Mouse (Mus musculus): ENCODE results near the gene D11Wsu47e. TPM values are rescaled to one million over a fixed set of nuclear protein-coding genes. Genes with fewer than 3 reads are reported as not detected.

The D11Wsu47e gene
- polyA plus RNA-seq, 1 experiment: 24.3 TPM

DNA sequence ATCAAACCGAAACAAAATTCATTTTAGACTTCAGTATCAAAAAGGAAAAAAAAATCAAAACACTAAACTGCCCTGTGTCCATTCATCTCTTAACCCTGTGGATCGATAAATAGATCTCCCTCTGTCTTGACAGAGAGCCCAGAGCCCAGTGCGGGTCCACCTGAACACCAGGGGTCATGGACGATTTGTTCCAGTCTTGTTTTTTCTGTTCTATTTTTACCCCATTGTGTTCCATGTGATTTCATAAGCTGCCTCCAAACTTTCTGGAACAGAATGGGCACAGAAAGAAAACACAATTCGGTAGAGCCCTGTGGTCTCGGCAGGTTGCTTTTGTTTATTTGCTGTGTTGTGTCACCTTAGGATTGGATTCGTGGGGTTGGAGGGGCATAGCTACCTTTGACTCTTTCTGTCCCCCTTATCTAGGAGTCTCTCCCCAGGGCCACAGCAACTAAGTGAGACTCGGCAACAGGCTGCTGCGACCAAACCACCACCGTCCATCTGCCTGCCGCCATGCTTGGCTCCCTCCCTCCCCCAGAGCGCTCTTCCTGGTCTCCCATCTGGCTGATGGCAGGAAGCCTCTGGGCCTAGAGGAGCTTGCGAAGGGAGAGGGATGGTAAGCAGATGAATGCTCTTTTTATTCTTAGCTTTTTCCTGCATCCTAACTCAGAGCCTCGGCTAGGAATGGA is 38.3 kb downstream of the D11Wsu47e start:
- 0 out of 2 replicates have a peak, but pooled peaks have one; percentile 5 for TF ChIP-seq EP300 (IDR thresholded peaks at IDR 0.05; ENCODE audit: insufficient read depth, low read depth, low read length)
- TF ChIP-seq CTCF (IDR thresholded peaks at IDR 0.05; ENCODE audit: low read depth, low read length): no peak
- H3K4me3 ChIP-seq (ENCODE audit: low read depth, low read length): peak overlapping the region; percentile 45; the same call in 1 of the 2 replicates
- no peaks in the 10 kb centered on the region for H3K27me3 ChIP-seq (ENCODE audit: control insufficient read depth, insufficient read depth, low read length, poor library complexity, severe bottlenecking)
- peaks cover 6% of the 10 kb centered on the region for H3K36me3 ChIP-seq (ENCODE audit: control insufficient read depth, insufficient read depth, low read length, poor library complexity, severe bottlenecking)
- no peak overlapping the region for H3K9ac ChIP-seq (ENCODE audit: low read depth, poor library complexity, severe bottlenecking)
- no peaks in the 10 kb centered on the region for H3K9me3 ChIP-seq (replicated peaks; ENCODE audit: control insufficient read depth, insufficient read depth, low read length, poor library complexity, severe bottlenecking)
- H3K4me1 ChIP-seq (ENCODE audit: control insufficient read depth, insufficient read depth, low read length): no peaks in the 10 kb centered on the region
- no peak overlapping the region for H3K27ac ChIP-seq (ENCODE audit: insufficient read depth, low read length)

DNA sequence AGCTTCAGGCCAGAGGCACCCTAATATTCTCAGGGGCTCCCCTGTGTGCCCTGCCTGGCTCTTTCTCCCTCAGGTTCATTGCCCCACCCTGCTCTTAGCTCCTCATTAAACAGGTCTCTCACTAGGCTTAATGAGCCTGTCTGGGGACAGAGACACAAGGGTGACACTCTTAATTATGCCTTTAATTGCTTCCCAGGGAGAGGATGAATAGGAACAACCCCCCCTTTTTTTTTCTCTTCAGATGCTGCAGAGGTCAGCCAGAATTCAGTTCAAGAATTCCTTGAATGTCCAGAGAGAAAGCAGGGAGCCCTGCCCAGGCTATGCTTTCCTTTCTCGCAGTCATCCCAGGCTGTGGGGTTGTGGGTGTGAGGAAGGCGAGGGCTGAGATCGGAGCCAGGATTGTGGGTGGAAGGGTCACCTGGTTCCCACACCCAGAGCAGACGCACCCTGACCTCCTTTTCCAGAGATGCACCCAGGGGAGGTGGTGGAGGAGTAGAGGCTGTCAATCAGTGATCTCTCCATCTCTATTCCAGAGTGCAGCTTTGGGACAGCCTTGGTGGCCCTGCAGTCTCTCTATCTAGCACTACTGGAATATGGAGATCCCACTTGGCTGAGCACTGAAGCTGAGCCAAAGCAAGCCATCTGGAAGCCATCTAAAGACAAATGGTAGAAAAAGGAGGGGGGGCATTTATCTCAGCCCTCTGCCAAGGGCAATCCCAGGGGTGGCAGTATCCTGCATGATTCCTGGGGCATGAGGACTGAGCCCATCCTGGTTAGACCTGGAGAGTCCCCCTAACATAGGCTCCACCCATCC is 41.2 kb downstream of the D11Wsu47e start:
- Histone ChIP-seq H3K36me3 (ENCODE audit: control insufficient read depth, insufficient read depth, low read length, poor library complexity, severe bottlenecking) (peaks cover 25% of the 10 kb centered on the region), H3K27ac (ENCODE audit: insufficient read depth, low read length) (no peak overlapping the region), H3K9ac (ENCODE audit: low read depth, poor library complexity, severe bottlenecking) (no peak overlapping the region), H3K4me3 (ENCODE audit: low read depth, low read length) (no peak overlapping the region), H3K27me3 (ENCODE audit: control insufficient read depth, insufficient read depth, low read length, poor library complexity, severe bottlenecking) (no peaks in the 10 kb centered on the region), H3K4me1 (ENCODE audit: control insufficient read depth, insufficient read depth, low read length) (peaks cover 3% of the 10 kb centered on the region), H3K9me3 (replicated peaks; ENCODE audit: control insufficient read depth, insufficient read depth, low read length, poor library complexity, severe bottlenecking) (no peaks in the 10 kb centered on the region)
- TF ChIP-seq CTCF (IDR thresholded peaks at IDR 0.05; ENCODE audit: low read depth, low read length): no peak
- TF ChIP-seq EP300 (IDR thresholded peaks at IDR 0.05; ENCODE audit: insufficient read depth, low read depth, low read length): no peak
- TF ChIP-seq POLR2A (IDR thresholded peaks at IDR 0.05; ENCODE audit: insufficient read depth, low read length): no peak

DNA sequence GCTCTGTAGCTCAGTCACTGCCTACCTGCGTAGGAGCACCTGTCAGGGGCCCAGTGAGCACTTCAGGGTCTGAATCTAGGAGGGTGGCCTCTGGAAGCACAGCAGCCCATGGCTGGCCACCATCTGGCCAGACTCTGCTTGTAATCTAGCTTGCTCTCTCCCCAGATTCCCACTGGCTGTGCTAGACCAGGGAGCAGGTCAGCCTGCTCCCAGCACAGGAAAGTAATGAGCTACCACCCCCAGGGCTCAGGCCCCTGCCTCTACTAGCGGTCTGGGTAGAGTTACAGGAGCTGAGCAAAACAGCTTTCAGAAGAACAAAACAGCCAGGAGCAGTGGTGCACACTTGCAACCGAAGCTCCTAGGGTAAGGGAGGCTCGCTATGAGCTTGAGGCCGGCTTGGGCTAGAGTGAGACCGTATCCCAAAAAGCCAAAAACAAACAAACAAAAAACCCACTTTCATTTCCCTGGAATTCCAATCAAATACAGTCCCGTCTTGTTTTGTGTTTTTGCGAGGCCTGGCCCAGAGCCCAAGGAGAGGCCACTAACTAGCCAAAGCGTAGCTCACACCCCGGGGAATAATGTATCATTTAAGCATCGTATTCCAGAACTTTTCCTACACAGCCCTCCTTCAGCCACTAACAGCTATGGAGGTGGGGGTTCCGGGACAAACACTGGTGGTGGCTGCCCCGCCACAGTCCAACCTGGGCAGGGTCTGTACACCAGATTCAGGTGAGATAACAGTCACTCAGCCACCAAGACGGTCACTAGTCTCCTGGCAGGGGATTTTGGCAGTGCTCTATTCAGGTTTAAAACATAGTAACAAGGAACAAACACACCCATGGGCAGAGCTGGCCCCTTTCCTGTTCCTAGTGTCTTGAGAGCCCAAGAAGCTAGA is 43.0 kb downstream of the D11Wsu47e start:
- peaks cover 3% of the 10 kb centered on the region for H3K4me1 ChIP-seq (ENCODE audit: control insufficient read depth, insufficient read depth, low read length)
- H3K27me3 ChIP-seq (ENCODE audit: control insufficient read depth, insufficient read depth, low read length, poor library complexity, severe bottlenecking): no peaks in the 10 kb centered on the region
- H3K9me3 ChIP-seq (replicated peaks; ENCODE audit: control insufficient read depth, insufficient read depth, low read length, poor library complexity, severe bottlenecking): no peaks in the 10 kb centered on the region
- H3K4me3 ChIP-seq (ENCODE audit: low read depth, low read length): no peak overlapping the region
- no peak overlapping the region for H3K27ac ChIP-seq (ENCODE audit: insufficient read depth, low read length)
- H3K9ac ChIP-seq (ENCODE audit: low read depth, poor library complexity, severe bottlenecking): no peak overlapping the region
- H3K36me3 ChIP-seq (ENCODE audit: control insufficient read depth, insufficient read depth, low read length, poor library complexity, severe bottlenecking): peaks cover 25% of the 10 kb centered on the region
- TF ChIP-seq EP300 (IDR thresholded peaks at IDR 0.05; ENCODE audit: insufficient read depth, low read depth, low read length) (no peak), POLR2A (IDR thresholded peaks at IDR 0.05; ENCODE audit: insufficient read depth, low read length) (no peak), CTCF (IDR thresholded peaks at IDR 0.05; ENCODE audit: low read depth, low read length) (no peak)

DNA sequence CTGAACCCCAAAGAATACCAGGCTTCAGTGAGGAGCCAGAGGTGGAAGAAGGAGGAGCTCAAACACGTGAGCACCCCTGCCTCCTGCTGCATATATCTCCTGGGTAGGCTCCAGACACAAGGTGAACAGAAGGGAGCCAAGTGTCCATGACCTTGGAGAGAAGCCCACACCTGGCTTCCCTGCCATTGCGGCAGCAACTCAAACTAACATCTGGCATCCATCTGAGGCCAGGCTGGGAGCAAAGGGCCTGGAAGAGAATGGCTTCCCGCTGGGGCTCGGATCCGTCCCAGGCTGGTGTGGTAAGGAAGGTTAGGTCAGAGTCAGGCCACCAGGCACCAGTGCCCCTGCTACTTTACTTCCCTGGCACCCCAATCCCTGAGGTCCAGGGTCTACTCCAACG is 43.8 kb downstream of the D11Wsu47e start:
- Histone ChIP-seq H3K36me3 (ENCODE audit: control insufficient read depth, insufficient read depth, low read length, poor library complexity, severe bottlenecking) (peaks cover 25% of the 10 kb centered on the region), H3K9ac (ENCODE audit: low read depth, poor library complexity, severe bottlenecking) (no peak overlapping the region), H3K4me3 (ENCODE audit: low read depth, low read length) (no peak overlapping the region), H3K27me3 (ENCODE audit: control insufficient read depth, insufficient read depth, low read length, poor library complexity, severe bottlenecking) (no peaks in the 10 kb centered on the region), H3K4me1 (ENCODE audit: control insufficient read depth, insufficient read depth, low read length) (peaks cover 3% of the 10 kb centered on the region), H3K9me3 (replicated peaks; ENCODE audit: control insufficient read depth, insufficient read depth, low read length, poor library complexity, severe bottlenecking) (no peaks in the 10 kb centered on the region), H3K27ac (ENCODE audit: insufficient read depth, low read length) (no peak overlapping the region)
- no peak for TF ChIP-seq CTCF (IDR thresholded peaks at IDR 0.05; ENCODE audit: low read depth, low read length)
- TF ChIP-seq POLR2A (IDR thresholded peaks at IDR 0.05; ENCODE audit: insufficient read depth, low read length): no peak
- no peak for TF ChIP-seq EP300 (IDR thresholded peaks at IDR 0.05; ENCODE audit: insufficient read depth, low read depth, low read length)

DNA sequence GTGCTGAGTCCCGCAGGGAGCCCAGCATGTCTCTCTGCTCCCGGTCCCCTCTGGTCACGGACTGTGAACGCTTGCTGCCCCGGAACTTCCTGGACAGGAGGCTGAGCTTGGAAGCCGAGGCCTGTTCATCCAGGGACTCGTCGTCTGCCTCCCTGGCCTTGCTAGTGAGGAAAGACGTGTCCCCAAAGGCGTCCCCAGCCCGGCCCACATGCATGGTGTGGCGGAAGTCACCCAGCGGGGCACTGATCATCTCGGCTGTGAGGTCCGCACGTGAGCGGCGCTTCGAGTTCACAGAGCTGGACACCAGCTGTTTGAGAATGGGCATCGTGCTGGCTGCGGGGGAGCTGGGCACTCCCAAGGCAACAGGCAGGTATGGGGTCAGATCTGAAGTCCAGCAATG is 45.0 kb downstream of the D11Wsu47e start:
- Histone ChIP-seq H3K36me3 (ENCODE audit: control insufficient read depth, insufficient read depth, low read length, poor library complexity, severe bottlenecking) (peaks cover 25% of the 10 kb centered on the region), H3K27ac (ENCODE audit: insufficient read depth, low read length) (no peak overlapping the region), H3K4me1 (ENCODE audit: control insufficient read depth, insufficient read depth, low read length) (peaks cover 3% of the 10 kb centered on the region), H3K27me3 (ENCODE audit: control insufficient read depth, insufficient read depth, low read length, poor library complexity, severe bottlenecking) (no peaks in the 10 kb centered on the region), H3K4me3 (ENCODE audit: low read depth, low read length) (no peak overlapping the region), H3K9me3 (replicated peaks; ENCODE audit: control insufficient read depth, insufficient read depth, low read length, poor library complexity, severe bottlenecking) (no peaks in the 10 kb centered on the region), H3K9ac (ENCODE audit: low read depth, poor library complexity, severe bottlenecking) (no peak overlapping the region)
- TF ChIP-seq EP300 (IDR thresholded peaks at IDR 0.05; ENCODE audit: insufficient read depth, low read depth, low read length) (no peak), CTCF (IDR thresholded peaks at IDR 0.05; ENCODE audit: low read depth, low read length) (no peak), POLR2A (IDR thresholded peaks at IDR 0.05; ENCODE audit: insufficient read depth, low read length) (no peak)
